Mouse (Mus musculus) forebrain, embryonic 14.5 days (tissue): Measurements from ENCODE around the gene Galnt18. TPM values are rescaled to one million over a fixed set of nuclear protein-coding genes. Genes with fewer than 3 reads are reported as not detected.
A peak's percentile ranks its signal among the peaks of the same experiment; 100 is the strongest.

Experiments
- ATAC-seq: fragments of 200-750 bp; cut with Nextera tagmentation; 2 replicates; pipeline ENCODE4 v1.8.0; 2017; ENCODE audit warnings: mild to moderate bottlenecking, moderate library complexity
- DNase-seq: peaks from one replicate; pipeline ENCODE4 v3.0.0-alpha.2; 2015; ENCODE audit warnings: low spot score
- H3K27ac ChIP-seq: fragments of 300-500 bp; sonication (generic); 2 replicates; pipeline ENCODE4 v1.5.1; 2014; ENCODE audit warnings: low read depth, mild to moderate bottlenecking, control low read depth, low read length, moderate library complexity
- H3K27me3 ChIP-seq: fragments of 300-500 bp; sonication (generic); replicated peaks from 2 replicates; pipeline ENCODE4 v1.6.1; 2014; ENCODE audit warnings: low read length, control low read depth, mixed read lengths; ENCODE audit not compliant: control insufficient read depth, insufficient read depth
- H3K36me3 ChIP-seq: fragments of 300-500 bp; sonication (generic); 2 replicates; pipeline ENCODE4 v1.6.1; 2014; ENCODE audit warnings: low read length, control low read depth; ENCODE audit not compliant: control insufficient read depth, insufficient read depth
- H3K4me1 ChIP-seq: fragments of 300-500 bp; sonication (generic); 2 replicates; pipeline ENCODE4 v1.6.1; 2014; ENCODE audit warnings: antibody characterized with exemption, low read length, control low read depth; ENCODE audit not compliant: control insufficient read depth, insufficient read depth
- H3K4me2 ChIP-seq: fragments of 300-500 bp; sonication (generic); 2 replicates; pipeline ENCODE4 v1.6.1; 2014; ENCODE audit warnings: mild to moderate bottlenecking, control low read depth, low read length
- H3K4me3 ChIP-seq: fragments of 300-500 bp; sonication (generic); 2 replicates; pipeline ENCODE4 v1.5.1; 2014; ENCODE audit warnings: low read depth, low read length, control low read depth
- H3K9ac ChIP-seq: fragments of 300-500 bp; sonication (generic); 2 replicates; pipeline ENCODE4 v1.6.1; 2014; ENCODE audit warnings: mild to moderate bottlenecking, low read length, control low read depth, moderate library complexity
- H3K9me3 ChIP-seq: fragments of 300-500 bp; sonication (generic); replicated peaks from 2 replicates; pipeline ENCODE4 v1.6.1; 2016; ENCODE audit warnings: low read length, control low read depth, mixed read lengths; ENCODE audit not compliant: control insufficient read depth
- WGBS: fragments of 180-500 bp; shearing (Covaris S2); extraction: QIAGEN DNeasy Blood & Tissue Kit; methylation state at CpG from one replicate; pipeline ENCODE4 v1.1.7; 2014; 5-methylcytosine and 5-hydroxymethylcytosine counted together
- polyA plus RNA-seq: library from polyadenylated mRNA; unstranded; fragments of >200 nt; fragmentation: Nextera tagmentation; extraction: Ambion mirVana; gene quantifications from 2 replicates; pipeline ENCODE4 v1.2.1, GENCODE M21; 2014

Gene Galnt18
- 6.6 and 7.4 TPM in 2 replicates for polyA plus RNA-seq

GRCm38 (mm10) chr7:111779504-111780242 lies at the start of gene Galnt18:
Galnt18 (minus strand) TSS chr7:111779977.
- Histone ChIP-seq H3K9ac (peak within 1 kb of the TSS; percentile 67), H3K36me3 (no peaks in the 10 kb centered on the region), H3K27ac (peak within 1 kb of the TSS; percentile 48; the same call in 1 of the 2 replicates), H3K4me1 (peaks cover 3% of the 10 kb centered on the region; the same call in 1 of the 2 replicates), H3K4me3 (peak within 1 kb of the TSS; percentile 51), H3K9me3 (no peaks in the 10 kb centered on the region), H3K4me2 (peak within 1 kb of the TSS; percentile 97), H3K27me3 (peaks cover 4% of the 10 kb centered on the region; the same call in 1 of the 2 replicates)
- ATAC-seq (peak; percentile 99), DNase-seq (peak; percentile 94)
- WGBS, result under 1% methylated on average over 52 of the region's 52 CpGs

DNA sequence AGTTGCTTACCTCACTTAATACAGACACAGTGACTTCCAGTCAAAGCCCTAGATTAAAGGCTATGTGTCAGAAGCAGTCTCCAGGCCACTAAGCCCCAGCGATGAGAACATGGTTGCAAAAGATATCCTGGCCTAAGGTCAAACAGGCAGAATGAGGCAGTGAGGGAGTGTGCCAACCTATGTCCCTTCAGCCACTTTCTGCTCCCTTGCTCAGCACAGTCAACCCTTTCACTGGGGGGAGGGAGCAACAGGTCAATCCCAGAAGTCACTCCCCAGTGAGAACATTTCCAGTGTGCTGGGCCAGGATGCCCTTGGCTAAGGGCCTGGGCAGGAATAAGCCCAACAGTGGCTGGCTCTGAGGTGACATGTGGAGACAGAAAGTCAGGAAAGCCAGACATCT lies 47.6 kb upstream of the Galnt18 start:
- no peaks in the 10 kb centered on the region for H3K36me3 ChIP-seq
- no peaks in the 10 kb centered on the region for H3K9me3 ChIP-seq
- ATAC-seq (no peak), DNase-seq (no peak)
- no peak overlapping the region for H3K4me2 ChIP-seq
- 88% methylated on average over 1 of the region's 1 CpGs for WGBS
- H3K27ac ChIP-seq, result no peak overlapping the region
- no peak overlapping the region for H3K9ac ChIP-seq
- H3K27me3 ChIP-seq, result no peaks in the 10 kb centered on the region
- H3K4me1 ChIP-seq, result no peaks in the 10 kb centered on the region
- no peak overlapping the region for H3K4me3 ChIP-seq

DNA sequence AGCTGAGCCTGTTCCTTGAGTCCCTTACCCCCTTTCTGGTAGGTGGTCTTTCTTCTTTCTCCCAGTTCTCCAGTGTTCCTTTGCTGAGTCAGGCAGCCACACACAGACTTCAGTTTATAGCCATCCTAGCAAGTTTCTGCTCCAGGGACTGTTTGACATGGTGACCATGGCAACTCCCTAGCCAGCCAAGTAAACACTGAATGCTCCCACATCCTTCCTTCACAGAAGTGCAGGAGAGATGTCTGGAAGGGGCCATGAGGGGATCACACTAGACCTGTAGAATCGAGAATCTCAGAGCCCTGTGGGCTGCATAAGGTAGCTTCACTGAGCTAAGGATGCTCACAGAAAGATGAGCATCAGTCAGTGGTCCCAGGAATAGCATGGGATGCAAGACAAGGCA lies 33.3 kb upstream of the Galnt18 start:
- Histone ChIP-seq H3K9me3 (no peaks in the 10 kb centered on the region), H3K4me3 (no peak overlapping the region), H3K27me3 (no peaks in the 10 kb centered on the region), H3K27ac (no peak overlapping the region), H3K36me3 (no peaks in the 10 kb centered on the region), H3K9ac (no peak overlapping the region), H3K4me1 (no peaks in the 10 kb centered on the region), H3K4me2 (no peak overlapping the region)
- 40% methylated on average over 1 of the region's 1 CpGs for WGBS
- ATAC-seq (no peak), DNase-seq (no peak)

DNA sequence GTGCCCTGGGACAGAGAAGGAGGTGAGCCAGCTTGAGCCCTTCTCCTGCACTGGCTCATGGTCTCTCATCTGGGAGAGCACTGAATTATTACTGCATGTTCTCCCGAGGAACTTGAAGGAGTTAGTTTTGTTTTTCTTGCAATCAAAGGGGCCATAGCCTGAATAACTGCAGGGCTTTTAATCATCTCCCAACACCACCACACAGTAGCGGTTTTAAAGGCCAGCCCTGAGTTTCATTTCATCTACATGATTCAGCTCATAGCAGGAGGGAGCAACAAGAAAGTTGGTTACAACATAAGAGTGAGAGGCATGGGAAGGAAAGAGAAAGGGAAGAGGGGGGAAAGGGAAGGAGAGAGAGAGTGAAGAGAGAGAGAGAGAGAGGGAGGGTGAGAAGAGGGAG lies 31.3 kb upstream of the Galnt18 start:
- Histone ChIP-seq H3K27me3 (no peaks in the 10 kb centered on the region), H3K36me3 (no peaks in the 10 kb centered on the region), H3K9ac (no peak overlapping the region), H3K27ac (no peak overlapping the region), H3K4me3 (no peak overlapping the region), H3K9me3 (no peaks in the 10 kb centered on the region), H3K4me1 (no peaks in the 10 kb centered on the region), H3K4me2 (no peak overlapping the region)
- ATAC-seq (no peak), DNase-seq (no peak)
- 71% methylated on average over 2 of the region's 2 CpGs for WGBS

GRCm38 (mm10) chr7:111809796-111810195 lies 30.0 kb upstream of the Galnt18 start:
- Histone ChIP-seq H3K27me3 (no peaks in the 10 kb centered on the region), H3K27ac (no peak overlapping the region), H3K4me2 (no peak overlapping the region), H3K9me3 (no peaks in the 10 kb centered on the region), H3K4me3 (no peak overlapping the region), H3K36me3 (no peaks in the 10 kb centered on the region), H3K4me1 (no peaks in the 10 kb centered on the region), H3K9ac (no peak overlapping the region)
- DNase-seq (no peak), ATAC-seq (no peak)
- WGBS, result 83% methylated on average over 3 of the region's 3 CpGs

GRCm38 (mm10) chr7:111806083-111806482 lies 26.3 kb upstream of the Galnt18 start:
- H3K9ac ChIP-seq, result no peak overlapping the region
- H3K4me2 ChIP-seq, result no peak overlapping the region
- H3K27ac ChIP-seq, result no peak overlapping the region
- no peaks in the 10 kb centered on the region for H3K36me3 ChIP-seq
- no peak for DNase-seq
- no peaks in the 10 kb centered on the region for H3K4me1 ChIP-seq
- no peaks in the 10 kb centered on the region for H3K27me3 ChIP-seq
- H3K4me3 ChIP-seq, result no peak overlapping the region
- ATAC-seq, result no peak
- H3K9me3 ChIP-seq, result no peaks in the 10 kb centered on the region
- 94% methylated on average over 1 of the region's 1 CpGs for WGBS

DNA sequence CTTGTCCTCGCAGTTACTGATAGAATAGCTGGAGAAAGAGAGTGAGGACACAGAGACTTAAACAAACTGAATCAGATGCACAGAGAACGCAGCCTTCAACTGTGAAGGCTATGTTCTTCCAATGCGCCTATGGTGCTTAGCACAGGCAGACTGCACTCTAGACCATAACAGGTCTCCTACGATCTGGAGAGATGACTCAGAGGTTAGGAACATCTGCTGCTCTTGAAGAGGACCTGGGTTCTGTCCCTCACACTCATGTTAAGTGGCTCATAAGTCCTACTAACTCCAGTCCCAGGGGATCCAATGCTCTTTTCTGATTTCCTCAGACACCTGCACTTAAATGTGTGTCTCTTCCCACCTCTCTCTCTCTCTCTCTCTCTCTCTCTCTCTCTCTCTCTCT lies 24.9 kb upstream of the Galnt18 start:
- DNase-seq, result no peak
- no peaks in the 10 kb centered on the region for H3K9me3 ChIP-seq
- H3K9ac ChIP-seq, result no peak overlapping the region
- no peak overlapping the region for H3K4me3 ChIP-seq
- H3K4me2 ChIP-seq, result no peak overlapping the region
- 91% methylated on average over 4 of the region's 4 CpGs for WGBS
- no peaks in the 10 kb centered on the region for H3K4me1 ChIP-seq
- no peaks in the 10 kb centered on the region for H3K36me3 ChIP-seq
- ATAC-seq, result no peak
- no peak overlapping the region for H3K27ac ChIP-seq
- H3K27me3 ChIP-seq, result no peaks in the 10 kb centered on the region

- WGBS, result 68% methylated on average over 5 of the region's 5 CpGs
- ATAC-seq, result no peak
- H3K4me2 ChIP-seq, result no peak overlapping the region
- H3K27ac ChIP-seq, result no peak overlapping the region
- no peak overlapping the region for H3K9ac ChIP-seq
- no peaks in the 10 kb centered on the region for H3K27me3 ChIP-seq
- H3K36me3 ChIP-seq, result no peaks in the 10 kb centered on the region
- H3K4me1 ChIP-seq, result no peaks in the 10 kb centered on the region
- H3K9me3 ChIP-seq, result no peaks in the 10 kb centered on the region
- H3K4me3 ChIP-seq, result no peak overlapping the region
- no peak for DNase-seq
These were observed 21.0 kb upstream of the Galnt18 start for GRCm38 (mm10) chr7:111800785-111801184.

DNA sequence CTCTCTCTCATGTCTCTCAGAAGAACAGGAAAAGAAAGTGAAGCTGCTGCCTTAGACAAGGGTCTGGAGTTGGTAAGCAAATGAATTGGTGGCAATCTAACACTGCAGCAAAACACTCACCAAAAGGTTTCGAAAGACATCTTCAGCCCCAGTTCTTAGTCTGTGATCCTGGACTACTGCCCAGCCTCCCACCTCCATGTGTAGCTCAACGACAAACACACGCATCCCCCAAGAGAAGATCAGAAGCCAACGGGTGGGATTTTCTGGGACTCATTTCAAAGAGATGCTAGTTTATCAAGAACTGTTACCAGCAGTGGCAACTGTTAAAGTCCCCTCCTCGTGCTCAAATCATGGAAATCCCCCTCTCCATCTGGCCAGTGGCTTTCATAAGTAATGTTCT lies 20.3 kb upstream of the Galnt18 start:
- ATAC-seq, result no peak
- Histone ChIP-seq H3K9ac (no peak overlapping the region), H3K9me3 (no peaks in the 10 kb centered on the region), H3K4me2 (no peak overlapping the region), H3K27ac (no peak overlapping the region), H3K27me3 (no peaks in the 10 kb centered on the region), H3K4me1 (no peaks in the 10 kb centered on the region), H3K4me3 (no peak overlapping the region), H3K36me3 (no peaks in the 10 kb centered on the region)
- WGBS, result 85% methylated on average over 5 of the region's 5 CpGs
- DNase-seq, result no peak
